Mouse (Mus musculus): ENCODE measurements around the gene Klhl42. TPM values are rescaled to one million over a fixed set of nuclear protein-coding genes. Genes with fewer than 3 reads are reported as not detected.

Gene Klhl42
- polyA plus RNA-seq (2017; shearing (Covaris generic)), result 6.4 TPM

GRCm38 (mm10) chr6:147091136-147092120 lies at the start of gene Klhl42:
Gene Klhl42, plus strand, starts transcription at chr6:147091379.

GRCm38 (mm10) chr6:147042291-147043290 lies 48.6 kb upstream of the Klhl42 start, which contains the start of gene Mrps35:
Gene Mrps35, plus strand, starts transcription at chr6:147042764.

GRCm38 (mm10) chr6:147086594-147087225 lies 4.5 kb upstream of the Klhl42 start, which contains the start of gene Mansc4:
Gene Mansc4, minus strand, starts transcription at chr6:147087032.

Other genes with a start within 250 kb of the Klhl42 start
- gene Smco2, start 241.3 kb upstream of the Klhl42 start, polyA plus RNA-seq (2017; shearing (Covaris generic)), result not detected
- 5.8 TPM for gene Ppfibp1, start 202.9 kb upstream of the Klhl42 start, polyA plus RNA-seq (2017; shearing (Covaris generic))
- gene 1700034J05Rik, start 137.0 kb upstream of the Klhl42 start, polyA plus RNA-seq (2017; shearing (Covaris generic)), result not detected
- 0.48 TPM for gene Rep15, start 58.8 kb upstream of the Klhl42 start, polyA plus RNA-seq (2017; shearing (Covaris generic))
- 33.9 TPM for gene Mrps35, start 48.6 kb upstream of the Klhl42 start, polyA plus RNA-seq (2017; shearing (Covaris generic))
- gene Mansc4, start 4.3 kb upstream of the Klhl42 start, polyA plus RNA-seq (2017; shearing (Covaris generic)), result not detected
- gene Pthlh, start 172.8 kb downstream of the Klhl42 start, polyA plus RNA-seq (2017; shearing (Covaris generic)), result not detected

Measured in effector memory CD4-positive, alpha-beta T cell, adult 7 months (primary cell).